Mouse (Mus musculus): ENCODE measurements around the gene Eml2.

- TF ChIP-seq CTCF (IDR thresholded peaks at IDR 0.05; ENCODE audit: low read depth) = no peak
- TF ChIP-seq EP300 (IDR thresholded peaks at IDR 0.05; ENCODE audit: low read depth) = no peak
These were observed 54.7 kb downstream of the Eml2 start for GRCm38 (mm10) chr7:19230899-19231298.

Data from heart, postnatal 0 days (tissue).